Mouse (Mus musculus) cerebellum, postnatal 36 days (tissue): Measurements from ENCODE around the gene Nipsnap3a.

Experiments
- DNase-seq, 2 experiments: peaks; one replicate each; pipeline ENCODE4 v3.0.0; 2021 to 2022; ENCODE audit warnings: mixed read lengths in 2 of 2

Nipsnap3a gene

GRCm38 (mm10) chr4:52989248-52989647 lies at the start of gene Nipsnap3a:
Nipsnap3a (plus strand) TSS chr4:52989272.
- no peak for DNase-seq

- DNase-seq = no peak
These were observed 42.4 kb upstream of the Nipsnap3a start for GRCm38 (mm10) chr4:52946665-52947064.

GRCm38 (mm10) chr4:52949005-52949404 lies 40.1 kb upstream of the Nipsnap3a start:
- no peak for DNase-seq

- peak; percentile 12 to 32 for DNase-seq
These were observed 30.4 kb upstream of the Nipsnap3a start for GRCm38 (mm10) chr4:52958693-52959092.

- no peak for DNase-seq
These were observed 24.8 kb upstream of the Nipsnap3a start, which contains the start of gene Olfr270 for GRCm38 (mm10) chr4:52964247-52964646. Olfr270 (plus strand) TSS chr4:52964547.

GRCm38 (mm10) chr4:52985216-52985615 lies 3.9 kb upstream of the Nipsnap3a start:
- no peak for DNase-seq

- no peak for DNase-seq
These were observed 2.8 kb upstream of the Nipsnap3a start for GRCm38 (mm10) chr4:52986266-52986665.

GRCm38 (mm10) chr4:52999449-52999848 lies 10.4 kb downstream of the Nipsnap3a start:
- DNase-seq = peak in 1 of 2 experiments; percentile 6

- DNase-seq = no peak
These were observed 11.1 kb downstream of the Nipsnap3a start for GRCm38 (mm10) chr4:53000154-53000553.

GRCm38 (mm10) chr4:53009183-53009582 lies 20.1 kb downstream of the Nipsnap3a start:
- DNase-seq = no peak

GRCm38 (mm10) chr4:53009871-53010270 lies 20.8 kb downstream of the Nipsnap3a start:
- no peak for DNase-seq

- DNase-seq = peak; percentile 91 to 96
These were observed 22.8 kb downstream of the Nipsnap3a start, which contains the start of gene Nipsnap3b for GRCm38 (mm10) chr4:53011732-53012361. Nipsnap3b (plus strand) TSS chr4:53011880.

- DNase-seq = no peak
These were observed 25.3 kb downstream of the Nipsnap3a start for GRCm38 (mm10) chr4:53014421-53014820.

GRCm38 (mm10) chr4:53015024-53015423 lies 26.0 kb downstream of the Nipsnap3a start:
- no peak for DNase-seq

- no peak for DNase-seq
These were observed 29.3 kb downstream of the Nipsnap3a start for GRCm38 (mm10) chr4:53018392-53018791.

GRCm38 (mm10) chr4:53023189-53023925 lies 34.3 kb downstream of the Nipsnap3a start:
- no peak for DNase-seq

GRCm38 (mm10) chr4:53024397-53024796 lies 35.3 kb downstream of the Nipsnap3a start:
- DNase-seq = no peak

- DNase-seq = no peak
These were observed 38.7 kb downstream of the Nipsnap3a start for GRCm38 (mm10) chr4:53027811-53028210.

- DNase-seq = no peak
These were observed 41.4 kb downstream of the Nipsnap3a start for GRCm38 (mm10) chr4:53030326-53030948.

GRCm38 (mm10) chr4:53043819-53044218 lies 54.7 kb downstream of the Nipsnap3a start:
- peak in 1 of 2 experiments; percentile 10 for DNase-seq

- no peak for DNase-seq
These were observed 56.7 kb downstream of the Nipsnap3a start for GRCm38 (mm10) chr4:53045807-53046206.

GRCm38 (mm10) chr4:53046238-53047022 lies 57.4 kb downstream of the Nipsnap3a start:
- no peak for DNase-seq
